Mouse (Mus musculus): ENCODE measurements around the gene Gramd4. TPM values are rescaled to one million over a fixed set of nuclear protein-coding genes. Genes with fewer than 3 reads are reported as not detected.
"Not testable (repeated sequence)": the region's sequence is repeated elsewhere in the genome, so short reads cannot be mapped to it uniquely, and the experiment has no call there.

Gramd4 gene
- total RNA-seq, 4 experiments from 2014 or later = 5.8 to 9.2 (median 8.1) TPM

DNA sequence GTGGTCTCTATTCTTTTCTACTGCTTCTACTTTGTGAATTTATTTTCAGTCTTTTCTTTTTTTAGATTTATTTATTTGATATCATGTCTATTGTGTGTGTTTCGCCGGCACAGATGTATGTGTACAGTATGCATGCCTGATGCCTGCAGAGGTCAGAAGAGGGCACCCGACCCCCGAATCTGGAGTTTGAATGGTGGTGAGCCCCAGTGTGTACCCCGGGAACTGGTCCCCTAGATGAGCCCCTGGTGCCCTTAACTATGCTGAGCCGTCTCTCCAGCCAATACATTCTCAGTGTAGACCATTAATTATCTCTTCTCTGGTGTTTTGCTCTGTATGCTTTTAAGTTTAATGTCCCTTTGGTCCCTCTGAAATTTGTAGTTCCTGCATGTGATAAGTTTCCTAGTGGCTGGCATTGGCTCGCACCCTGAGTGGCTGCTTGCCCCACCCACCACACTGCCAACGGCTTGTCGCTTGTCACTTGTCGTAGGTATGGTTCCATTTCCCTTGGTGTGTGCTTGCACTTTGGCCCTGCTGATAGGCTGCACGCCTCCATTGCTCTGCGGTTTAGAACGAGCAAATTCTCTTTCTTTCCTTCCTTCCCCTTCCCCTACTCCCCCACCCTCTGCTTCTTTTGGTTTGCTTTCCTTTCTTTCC is 31.7 kb downstream of the Gramd4 start:
- DNase-seq (ENCODE audit: low spot score in 2 of 2) = no peak

DNA sequence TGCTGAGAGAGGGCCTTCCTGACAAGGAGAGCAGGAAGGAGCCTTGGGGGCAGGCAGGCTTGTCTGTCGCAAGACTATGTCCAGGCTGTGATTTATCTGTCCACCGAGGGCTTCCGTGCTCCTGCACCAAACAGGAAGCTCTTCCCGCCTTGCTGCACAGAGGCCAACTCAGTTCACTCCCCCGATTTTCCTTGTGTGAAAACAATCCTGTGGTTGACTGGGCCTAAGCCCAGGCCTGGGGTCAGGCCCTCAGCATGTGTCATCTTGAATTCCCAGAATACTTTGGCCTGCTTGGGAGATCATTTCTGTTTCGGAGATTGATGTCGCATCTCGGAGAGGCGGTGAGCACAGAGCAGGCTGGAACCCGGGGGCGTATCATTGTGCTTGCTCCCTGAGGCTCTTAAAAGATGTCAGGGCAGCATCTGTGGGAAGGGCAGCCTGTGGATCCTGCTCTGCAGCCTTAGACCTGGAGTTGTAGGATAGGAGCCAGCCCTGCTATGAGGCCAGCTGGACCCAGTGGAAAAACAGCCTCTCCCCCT is 32.6 kb downstream of the Gramd4 start:
- peak; percentile 73 to 79 for DNase-seq (ENCODE audit: low spot score in 2 of 2)

DNA sequence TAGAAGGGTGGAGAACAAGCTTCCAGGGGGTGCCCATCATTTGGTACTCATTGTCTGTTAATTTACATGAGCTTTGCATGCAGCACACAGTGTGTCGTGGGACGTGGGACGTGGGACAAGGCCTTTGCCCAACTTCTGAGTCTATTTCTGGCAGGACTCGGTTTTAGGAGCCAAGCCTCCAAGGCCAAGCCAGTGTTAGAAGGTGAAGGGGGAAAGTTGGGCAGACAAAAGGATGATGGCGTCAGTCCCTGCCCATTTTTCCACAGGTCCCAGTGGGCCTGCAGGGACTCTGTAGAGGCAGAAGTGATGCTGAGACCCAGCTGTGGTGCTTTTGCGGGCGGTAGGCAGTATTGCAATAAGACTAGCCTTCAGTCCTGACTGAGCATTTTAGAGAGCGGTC is 33.1 kb downstream of the Gramd4 start:
- DNase-seq (ENCODE audit: low spot score in 2 of 2) = no peak

DNA sequence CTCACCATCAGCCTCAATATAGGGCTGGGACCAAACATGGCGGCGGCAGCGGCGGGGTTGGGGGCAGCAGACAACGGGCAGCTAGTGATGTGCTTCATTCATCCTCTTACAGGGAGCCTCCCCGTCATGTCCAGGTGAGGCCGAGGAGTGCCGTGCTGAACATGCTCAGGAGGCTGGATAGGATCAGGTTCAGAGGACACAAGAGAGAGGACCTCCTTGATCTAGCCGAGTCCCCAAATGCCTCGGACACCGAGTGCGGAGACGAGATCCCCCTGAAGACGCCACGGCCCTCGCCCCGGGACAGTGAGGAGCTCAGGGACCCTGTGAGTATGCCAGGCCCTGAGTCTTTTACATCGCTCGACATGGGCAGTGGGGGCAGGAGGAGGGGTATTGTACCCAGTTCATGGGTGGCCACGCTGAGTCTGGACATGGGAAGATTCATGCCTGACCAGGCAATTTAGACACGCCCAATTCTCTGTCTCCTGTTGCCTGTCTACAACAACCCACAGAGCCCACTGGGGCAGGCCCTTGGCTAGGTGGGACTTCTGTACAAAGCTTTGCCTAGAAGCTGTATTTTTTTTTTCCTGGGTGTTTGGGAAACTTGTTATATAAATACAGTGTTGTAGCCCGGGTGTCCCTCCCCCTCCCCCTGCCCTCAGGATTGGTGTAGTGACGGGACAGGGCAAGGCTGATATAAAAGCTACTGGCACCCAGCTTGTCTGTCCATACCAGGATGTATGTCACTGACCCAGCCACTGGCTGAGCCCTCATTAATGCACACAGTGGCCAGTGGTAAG is 33.9 kb downstream of the Gramd4 start:
- no peak for DNase-seq (ENCODE audit: low spot score in 2 of 2)

DNA sequence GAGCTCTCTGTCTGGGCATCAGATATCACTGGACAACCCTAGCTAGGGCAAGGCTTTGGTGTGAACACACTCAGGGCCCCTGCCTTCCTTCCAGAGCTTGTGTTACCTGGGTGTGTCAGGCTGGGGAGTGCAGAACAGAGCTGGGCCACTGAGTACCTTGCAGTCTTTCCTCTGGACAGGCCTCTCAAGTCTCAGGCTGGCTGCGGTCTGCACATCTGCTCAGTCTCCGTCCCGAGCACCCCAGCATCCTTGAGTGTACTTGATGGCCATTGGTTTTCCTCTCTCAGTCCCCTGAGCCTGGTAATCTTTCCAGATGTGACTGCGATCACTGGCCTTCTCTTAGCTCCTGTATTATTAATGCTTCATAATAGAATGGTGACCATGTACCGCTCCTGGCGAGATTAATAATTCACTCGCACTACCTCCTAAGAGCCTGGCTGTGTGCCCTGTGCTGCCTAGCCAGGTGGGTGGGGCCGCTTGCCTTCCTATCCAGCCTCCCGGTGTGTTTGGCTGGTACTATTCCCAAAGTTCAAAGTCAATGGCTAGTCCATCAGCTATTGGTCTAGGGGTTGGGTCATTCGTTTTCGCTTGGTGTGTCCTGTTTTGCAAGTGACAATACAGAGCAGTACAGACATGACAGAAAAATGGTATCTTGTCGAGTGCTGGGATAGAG is 34.6 kb downstream of the Gramd4 start:
- DNase-seq (ENCODE audit: low spot score in 2 of 2) = no peak

DNA sequence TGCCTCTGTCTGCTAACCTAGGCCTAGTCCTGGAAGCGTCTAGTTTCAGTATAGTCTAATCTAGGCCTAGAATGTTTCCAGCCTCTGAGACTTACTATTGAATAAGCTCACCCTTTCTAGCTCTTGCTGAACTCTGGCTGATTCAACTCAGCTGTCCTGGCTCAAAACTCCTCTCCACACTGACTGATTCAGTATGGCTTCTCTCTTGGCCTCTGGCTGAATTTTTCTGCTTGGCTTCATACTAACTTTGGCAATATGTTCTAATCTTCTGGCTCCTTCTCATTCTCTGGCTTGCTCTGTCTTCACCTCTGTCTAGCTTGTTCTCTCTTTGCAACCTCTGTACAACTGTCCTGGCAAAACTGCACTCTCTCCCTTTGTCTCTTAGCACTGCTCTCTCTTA is 35.7 kb downstream of the Gramd4 start:
- DNase-seq (ENCODE audit: low spot score in 2 of 2) = no peak

DNA sequence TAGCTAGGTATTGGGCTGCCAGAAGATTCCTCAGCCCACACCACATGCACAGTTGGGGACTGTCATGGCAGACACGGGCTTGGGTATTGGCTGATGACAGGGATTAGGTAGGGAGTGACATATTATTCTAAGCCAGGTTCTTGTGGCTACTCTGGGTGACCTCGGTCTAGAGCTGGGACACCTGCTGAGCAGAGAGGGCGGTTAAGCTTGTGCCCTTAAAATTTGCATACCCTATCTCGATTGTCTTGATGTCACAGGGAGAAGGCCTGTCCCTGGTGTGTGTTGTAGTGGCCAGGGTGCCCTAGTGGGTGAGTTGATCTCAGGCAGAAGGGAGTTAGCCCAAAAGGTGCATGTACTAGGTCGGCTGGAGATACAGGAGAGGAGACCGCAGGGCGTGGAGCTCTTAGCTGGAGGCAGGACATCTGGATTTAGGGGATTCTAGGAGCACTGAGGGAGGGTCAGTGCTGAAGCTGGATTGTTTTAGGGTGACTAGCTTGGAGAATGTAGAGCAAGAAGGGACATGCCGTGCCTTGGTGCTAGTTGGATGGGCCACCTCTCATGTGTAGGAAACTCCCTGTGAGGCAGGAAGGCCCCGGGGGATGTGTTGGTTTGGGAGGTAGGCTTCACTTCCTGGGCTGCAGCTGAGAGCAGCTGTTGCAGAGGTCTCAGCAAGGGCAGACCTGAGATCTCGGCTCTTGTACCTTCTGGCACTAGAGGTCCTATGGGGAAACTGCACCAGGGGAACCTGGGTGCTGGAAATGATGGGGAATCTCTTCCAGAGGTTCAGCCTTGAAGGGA is 37.0 kb downstream of the Gramd4 start:
- no peak for DNase-seq (ENCODE audit: low spot score in 2 of 2)

DNA sequence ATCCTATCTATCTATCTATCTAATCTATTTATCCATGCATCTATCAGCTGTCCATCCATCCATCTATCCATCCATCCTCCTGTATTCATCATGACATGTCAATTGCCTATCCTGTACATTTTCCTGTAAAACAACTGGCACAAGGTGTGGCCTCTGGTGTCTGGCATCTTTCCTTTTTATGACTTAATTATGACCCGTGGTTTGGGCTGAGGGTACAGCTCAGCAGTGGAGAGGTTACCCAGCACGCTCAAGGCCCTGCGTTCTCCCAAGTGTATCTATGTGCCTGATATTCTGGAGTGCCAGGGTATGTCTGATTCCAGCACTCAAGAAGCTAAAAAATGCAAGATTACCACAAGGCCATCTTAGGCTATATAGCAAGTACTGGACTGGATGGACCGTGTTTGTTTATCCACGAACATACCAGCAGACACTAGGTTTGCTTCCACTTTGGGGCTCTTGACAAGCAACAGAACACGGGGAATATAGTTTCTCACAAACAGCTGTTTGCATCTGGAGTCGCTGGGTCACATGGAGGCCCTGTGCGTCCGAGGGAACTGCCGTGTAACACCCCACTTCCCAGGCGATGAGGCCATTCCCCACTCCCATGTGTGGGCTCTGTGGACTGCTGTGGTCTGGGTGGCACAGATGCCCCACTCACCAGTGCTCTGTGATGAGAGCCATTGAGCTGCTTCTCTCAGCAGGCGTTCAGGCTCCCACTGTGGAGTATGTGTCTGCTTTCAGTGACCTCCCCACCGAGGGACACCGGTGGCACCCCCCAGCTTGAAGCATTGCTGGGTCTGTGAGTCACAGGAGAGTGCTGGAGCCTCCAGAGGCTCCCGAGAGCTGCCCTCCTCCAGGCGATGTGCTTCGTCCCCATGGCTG is 38.5 kb downstream of the Gramd4 start:
- no peak for DNase-seq (ENCODE audit: low spot score in 2 of 2)

DNA sequence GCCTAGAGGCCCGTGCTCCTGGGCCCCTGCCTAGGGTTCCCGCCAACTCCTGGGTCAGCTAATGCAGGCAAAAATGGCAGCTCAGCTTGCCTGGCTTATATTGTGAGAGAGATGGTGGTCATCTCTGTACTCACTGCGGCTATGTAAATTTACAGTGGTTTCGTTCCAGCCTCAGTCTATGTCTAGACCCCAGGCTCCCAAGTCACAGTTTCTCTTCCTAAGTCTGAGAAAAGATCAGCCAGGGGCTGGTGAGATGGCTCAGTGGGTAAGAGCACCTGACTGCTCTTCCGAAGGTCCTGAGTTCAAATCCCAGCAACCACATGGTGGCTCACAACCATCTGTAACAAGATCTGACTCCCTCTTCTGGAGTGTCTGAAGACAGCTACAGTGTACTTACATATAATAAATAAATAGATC is 39.1 kb downstream of the Gramd4 start:
- not testable (repeated sequence) for DNase-seq (ENCODE audit: low spot score in 2 of 2)

DNA sequence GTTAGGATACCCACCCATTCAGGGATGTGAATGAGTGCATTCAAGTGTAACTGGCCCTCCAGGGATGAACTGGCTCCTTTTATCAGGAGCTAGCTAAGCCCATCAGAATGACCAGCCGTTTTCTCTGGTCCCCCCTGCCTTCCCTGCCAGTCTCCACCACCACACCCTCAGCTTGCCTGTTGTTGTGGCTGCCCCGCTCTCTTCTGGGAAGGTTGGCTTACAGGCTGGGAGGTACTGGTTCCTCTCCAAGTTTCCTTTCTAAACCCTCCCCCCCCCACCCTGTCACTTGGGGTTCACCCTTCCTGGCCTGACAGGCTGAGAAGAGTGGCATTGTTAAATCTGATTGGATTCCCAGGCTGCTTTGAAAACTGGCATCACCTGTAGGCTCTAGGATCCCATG is 40.4 kb downstream of the Gramd4 start:
- DNase-seq (ENCODE audit: low spot score in 2 of 2) = no peak

DNA sequence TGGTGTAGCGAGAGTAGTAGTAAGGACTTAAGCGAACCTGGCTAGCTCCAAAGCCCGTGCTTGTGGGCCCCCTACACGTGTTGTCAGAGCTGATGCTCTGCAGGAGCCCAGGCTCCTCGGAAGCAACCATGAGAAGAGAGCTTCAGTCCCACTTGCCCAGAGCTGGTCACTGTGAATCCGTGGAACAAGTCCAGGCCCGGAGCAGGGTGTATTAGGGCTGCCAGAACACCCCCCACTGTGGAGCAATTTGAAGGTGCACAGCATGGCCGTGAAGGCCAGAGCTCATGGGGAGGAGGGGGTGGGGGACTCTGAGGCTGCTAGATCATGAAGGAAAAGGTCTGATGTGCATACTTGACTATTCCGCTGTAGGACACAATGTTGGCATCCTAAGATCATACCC is 44.1 kb downstream of the Gramd4 start:
- no peak for DNase-seq (ENCODE audit: low spot score in 2 of 2)

DNA sequence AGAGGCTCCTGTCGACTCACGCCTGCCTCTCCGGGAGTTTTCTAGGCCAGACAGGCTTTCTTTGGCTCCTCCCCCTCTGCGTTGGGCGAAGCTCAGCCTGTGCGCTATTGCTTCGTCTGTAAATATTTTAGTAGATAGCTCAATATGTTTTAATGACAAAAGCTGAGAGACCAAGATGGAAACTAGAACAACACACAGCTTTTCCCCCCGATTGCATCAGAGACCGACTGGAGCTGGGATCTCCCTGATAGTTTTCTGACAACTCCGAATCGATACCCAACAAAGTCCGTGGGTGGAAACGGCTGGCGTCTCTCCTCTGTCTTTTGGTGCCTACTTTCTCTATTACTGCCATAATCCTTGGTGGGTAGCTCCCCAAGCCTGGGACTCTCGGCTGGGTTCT is 44.8 kb downstream of the Gramd4 start:
- DNase-seq (ENCODE audit: low spot score in 2 of 2) = no peak

DNA sequence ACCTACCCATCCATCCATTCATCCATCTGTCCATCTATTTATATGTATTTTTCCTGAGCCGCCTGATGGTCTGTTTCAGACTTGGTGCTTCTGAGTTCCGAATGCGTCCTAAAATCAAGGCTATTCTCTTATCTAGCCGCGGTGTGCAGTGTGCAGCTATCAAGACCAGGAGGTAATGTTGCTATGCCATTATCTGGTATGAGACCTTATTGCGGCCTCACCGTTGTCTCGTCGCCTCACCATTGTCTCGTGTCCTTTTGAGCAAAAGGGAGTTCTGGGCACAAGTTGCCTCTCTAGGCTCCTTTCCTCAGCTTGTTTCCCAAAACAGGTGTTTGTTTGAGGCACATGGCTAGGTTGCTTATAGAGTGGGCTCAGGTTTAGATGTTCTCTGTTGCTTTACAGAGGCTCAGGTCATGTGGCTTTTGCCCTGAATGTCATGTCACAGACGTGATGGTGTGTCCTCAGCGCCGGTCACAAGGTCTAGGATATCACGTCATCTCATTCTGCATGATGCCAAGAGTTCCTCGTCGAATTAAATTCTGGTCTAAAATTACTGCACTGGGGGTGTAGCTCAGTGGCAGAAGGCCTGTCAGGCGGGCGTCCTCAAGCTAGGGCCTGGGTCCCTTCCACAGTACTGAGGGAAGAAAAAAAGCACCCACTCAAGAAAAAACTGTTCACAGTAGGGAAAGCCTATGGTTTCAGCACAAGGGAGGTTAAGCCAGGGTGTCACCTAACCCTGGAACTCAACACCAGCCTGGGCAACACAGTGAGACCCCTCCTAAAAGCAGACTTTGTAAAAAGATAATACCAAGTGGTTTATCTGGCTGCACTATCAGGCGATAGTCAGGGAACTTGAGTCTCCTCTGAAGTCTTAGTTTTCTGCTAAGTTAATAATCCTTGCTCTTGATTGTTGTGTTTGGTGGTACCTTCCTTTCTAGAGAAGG is 47.2 kb downstream of the Gramd4 start:
- no peak for DNase-seq (ENCODE audit: low spot score in 2 of 2)

DNA sequence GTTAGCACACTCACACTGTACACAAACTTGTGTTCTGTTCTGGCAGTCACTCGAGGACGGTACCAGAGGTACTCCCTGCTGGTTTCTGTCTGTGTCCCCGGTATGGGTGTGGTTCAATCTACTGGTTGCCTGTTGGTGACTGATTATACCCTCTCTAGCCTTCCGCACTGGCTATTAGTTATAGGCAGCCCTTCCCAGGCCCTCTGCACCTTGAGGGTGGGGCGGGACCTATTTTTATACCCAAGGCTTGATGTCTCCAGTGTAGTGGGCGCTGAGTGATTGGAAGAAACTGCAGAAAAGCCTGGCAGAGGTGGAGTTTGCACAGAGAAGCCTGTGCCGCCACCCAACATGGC is 47.8 kb downstream of the Gramd4 start:
- DNase-seq (ENCODE audit: low spot score in 2 of 2) = no peak

DNA sequence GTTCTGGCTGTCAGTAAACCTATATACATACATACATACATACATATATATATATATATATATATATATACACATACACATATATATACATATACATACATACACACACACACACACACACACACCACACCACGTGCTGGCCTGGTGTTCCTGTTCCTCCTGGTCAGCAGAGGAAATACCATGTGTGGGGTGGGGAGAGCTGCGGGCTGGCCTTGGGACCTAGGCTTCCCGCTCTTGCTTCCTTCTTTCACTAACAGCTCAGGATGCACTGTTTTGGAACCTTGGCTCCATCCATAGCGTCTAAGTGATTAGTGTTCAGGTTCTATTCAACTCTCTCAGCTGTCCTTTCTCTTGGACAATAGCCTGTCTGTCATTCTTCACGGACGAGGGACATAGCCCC is 48.3 kb downstream of the Gramd4 start:
- DNase-seq (ENCODE audit: low spot score in 2 of 2) = no peak

DNA sequence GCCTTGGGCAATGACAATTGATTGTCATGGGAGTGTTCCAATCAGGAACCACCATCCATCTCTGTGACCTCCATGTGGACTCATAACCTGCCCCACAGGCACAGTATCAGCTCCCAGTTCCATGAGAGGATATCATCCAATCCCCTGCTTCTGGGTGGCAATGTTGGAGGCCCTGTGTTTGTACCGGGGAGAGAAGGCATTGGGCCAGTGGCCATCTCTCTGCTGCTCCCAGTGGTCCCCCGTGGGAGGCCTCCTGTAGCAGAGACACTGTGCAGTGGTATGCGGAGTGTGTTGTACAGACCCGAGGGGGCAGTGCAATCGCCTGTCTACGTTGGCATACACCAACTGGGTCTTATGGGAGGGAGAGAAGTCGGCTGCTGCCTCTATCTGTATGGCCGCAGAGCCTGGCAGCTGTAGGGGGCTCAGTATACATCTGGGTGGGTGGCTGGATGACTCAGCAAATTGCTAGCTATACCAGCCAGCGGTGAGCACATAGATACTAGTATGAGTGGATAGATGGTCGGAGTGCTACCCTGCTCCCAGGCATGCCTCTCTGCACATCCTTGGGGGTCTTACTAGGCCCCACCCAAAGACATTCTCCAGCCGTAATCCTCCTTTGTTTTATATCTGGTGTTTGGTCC is 50.5 kb downstream of the Gramd4 start:
- DNase-seq (ENCODE audit: low spot score in 2 of 2) = no peak

DNA sequence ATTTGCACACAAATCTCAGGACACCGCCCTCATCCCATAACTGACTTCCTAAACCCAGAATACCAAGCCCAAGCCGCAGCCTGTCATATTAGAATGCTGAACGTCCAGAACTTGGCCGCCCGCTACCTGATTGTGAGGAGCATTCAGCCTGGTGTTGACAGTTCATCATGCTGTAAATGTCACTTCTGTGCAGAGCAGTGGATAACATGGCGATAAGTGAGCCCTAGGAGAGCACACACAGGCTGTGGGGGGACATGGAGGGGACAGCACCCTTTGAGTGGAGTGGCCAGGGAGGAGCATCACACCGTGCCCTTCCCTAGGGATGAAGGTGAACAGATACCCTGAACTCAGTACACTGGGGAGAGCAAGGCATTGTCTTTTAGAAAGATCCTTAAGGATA is 51.8 kb downstream of the Gramd4 start:
- DNase-seq (ENCODE audit: low spot score in 2 of 2) = no peak

DNA sequence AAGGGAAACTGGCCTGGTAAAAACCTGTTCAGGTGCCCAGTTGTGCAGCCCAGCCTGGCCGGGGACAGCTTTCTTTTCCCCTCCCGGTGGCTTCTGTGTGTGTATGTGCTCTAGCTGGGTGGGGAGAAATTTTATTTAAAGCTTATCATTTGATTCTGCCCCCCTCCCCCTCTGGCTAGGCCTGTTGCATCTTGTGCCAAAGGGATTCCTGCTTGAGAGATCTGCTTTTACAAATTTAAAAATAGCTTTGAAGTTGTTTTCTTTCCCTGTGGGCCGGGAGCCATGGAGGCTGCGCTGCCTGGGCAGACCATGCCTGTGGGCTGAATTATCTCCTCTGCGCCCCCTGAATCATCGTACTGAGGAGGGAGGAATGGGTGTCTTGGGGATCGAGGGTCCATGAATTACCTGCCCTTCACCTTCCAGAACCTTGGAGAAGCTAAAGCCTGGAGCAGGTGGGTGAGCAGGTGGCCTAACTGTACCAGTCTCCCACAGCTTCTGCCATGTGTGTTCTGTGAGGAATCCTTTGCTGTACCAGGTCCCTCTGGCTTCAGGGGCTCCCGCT is 52.2 kb downstream of the Gramd4 start:
- DNase-seq (ENCODE audit: low spot score in 2 of 2) = peak; percentile 52 to 55

All from gastrocnemius, adult 8-10 months (tissue).